In the genomic region with DNA sequence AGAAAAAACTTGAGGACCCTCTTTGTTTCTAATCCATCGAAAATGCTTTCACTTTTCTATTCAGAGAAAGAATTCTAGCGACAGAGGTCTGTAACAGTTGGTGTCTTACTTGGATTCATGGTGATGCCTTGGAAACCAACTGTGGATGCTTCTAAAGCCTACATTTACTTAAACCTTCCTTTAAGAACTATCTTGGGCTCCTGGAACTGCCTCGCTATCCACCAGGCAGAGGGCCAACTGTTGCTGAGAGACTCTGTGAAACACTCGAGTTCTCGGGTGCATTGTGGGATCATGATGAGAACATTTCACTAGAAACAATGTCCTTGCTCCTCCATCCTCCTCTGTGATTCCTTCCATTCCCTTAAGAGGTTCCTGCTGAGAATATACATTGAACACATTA, we compare ENCODE assay signal across 32 mouse cellular contexts. TPM values are rescaled to one million over a fixed set of nuclear protein-coding genes. Genes with fewer than 3 reads are reported as not detected.
A peak's percentile ranks its signal among the peaks of the same experiment; 100 is the strongest.
DNase-seq lines count a peak whose midpoint lies in the region; ATAC-seq and TF ChIP-seq lines count a peak whose summit lies in the region.
"Had no signal": no experiment of that assay in that cellular context is flagged by ENCODE, and none has a peak within 500 bp of the region (broad histone marks: within the 10 kb centered on the region; RNA-seq: fewer than 3 reads in every experiment).

No protein-coding gene starts in this region.

- H3K4me2 ChIP-seq in hindbrain, postnatal 0 days (ENCODE audit: low read depth, low read length), result no peak overlapping the region
- H3K4me2 ChIP-seq in hindbrain, embryonic 12.5 days (replicated peaks), result no peak overlapping the region
- peak overlapping the region; percentile 22; the same call in 1 of the 2 replicates for H3K4me2 ChIP-seq in CH12.LX (ENCODE audit: insufficient read depth, low read depth, poor library complexity, severe bottlenecking)
- no peak overlapping the region for H3K4me2 ChIP-seq in liver, postnatal 0 days (ENCODE audit: low read depth, low read length)
- H3K4me2 ChIP-seq: embryonic facial prominence, embryonic 15.5 days; forebrain, embryonic 12.5 days; heart, embryonic 13.5 days; intestine, embryonic 15.5 days; lung, embryonic 14.5 days had no signal

- ATAC-seq in hindbrain, postnatal 0 days, result no peak
- no peak for ATAC-seq in hindbrain, embryonic 12.5 days (ENCODE audit: low FRiP score)
- no peak for ATAC-seq in liver, postnatal 0 days
- ATAC-seq: forebrain, postnatal 0 days; hindbrain, embryonic 16.5 days; intestine, embryonic 15.5 days had no signal

- H3K27ac ChIP-seq in hindbrain, postnatal 0 days, result no peak overlapping the region
- no peak overlapping the region for H3K27ac ChIP-seq in hindbrain, embryonic 12.5 days
- H3K27ac ChIP-seq in CH12.LX (ENCODE audit: insufficient read depth, low read depth), result no peak overlapping the region
- H3K27ac ChIP-seq in liver, postnatal 0 days (ENCODE audit: low read depth), result no peak overlapping the region
- H3K27ac ChIP-seq in embryonic facial prominence, embryonic 10.5 days (replicated peaks), result no peak overlapping the region
- H3K27ac ChIP-seq: embryonic facial prominence, embryonic 15.5 days; forebrain, embryonic 12.5 days; heart, embryonic 13.5 days; intestine, embryonic 15.5 days; liver, embryonic 14.5 days; stomach, postnatal 0 days had no signal

- no peaks in the 10 kb centered on the region for H3K79me2 ChIP-seq in CH12.LX (replicated peaks; ENCODE audit: control insufficient read depth, extremely low read depth, insufficient read depth, poor library complexity, severe bottlenecking)

- no peaks in the 10 kb centered on the region for H3K9me3 ChIP-seq in hindbrain, postnatal 0 days (ENCODE audit: low read length)
- no peaks in the 10 kb centered on the region for H3K9me3 ChIP-seq in hindbrain, embryonic 12.5 days (replicated peaks)
- H3K9me3 ChIP-seq in CH12.LX (replicated peaks; ENCODE audit: low read length), result no peaks in the 10 kb centered on the region
- no peaks in the 10 kb centered on the region for H3K9me3 ChIP-seq in liver, postnatal 0 days (ENCODE audit: low read length)
- H3K9me3 ChIP-seq in embryonic facial prominence, embryonic 10.5 days, result no peaks in the 10 kb centered on the region
- H3K9me3 ChIP-seq: embryonic facial prominence, embryonic 15.5 days; forebrain, embryonic 12.5 days; G1E; heart, embryonic 13.5 days; intestine, embryonic 15.5 days had no signal

- no peak overlapping the region for H3K9ac ChIP-seq in hindbrain, postnatal 0 days (replicated peaks; ENCODE audit: low read length)
- no peak overlapping the region for H3K9ac ChIP-seq in hindbrain, embryonic 12.5 days
- no peak overlapping the region for H3K9ac ChIP-seq in CH12.LX (ENCODE audit: insufficient read depth, low read depth)
- H3K9ac ChIP-seq in liver, postnatal 0 days (replicated peaks), result no peak overlapping the region
- H3K9ac ChIP-seq: embryonic facial prominence, embryonic 15.5 days; forebrain, embryonic 12.5 days; forebrain, postnatal 0 days; heart, embryonic 13.5 days; intestine, embryonic 15.5 days; liver, embryonic 14.5 days; lung, embryonic 14.5 days had no signal

- dilution Hi-C loops in CH12.LX (cut with MboI; ENCODE audit: extremely low pct_ligation_motif_present, extremely low pct_unique_long_range_greater_than_20kb, low sequenced_read_pairs), result no loop called here

- H3K4me1 ChIP-seq in hindbrain, postnatal 0 days (ENCODE audit: insufficient read depth, low read length), result no peaks in the 10 kb centered on the region
- no peaks in the 10 kb centered on the region for H3K4me1 ChIP-seq in hindbrain, embryonic 12.5 days
- no peaks in the 10 kb centered on the region for H3K4me1 ChIP-seq in CH12.LX (ENCODE audit: control insufficient read depth in 1 of 2, insufficient read depth in 2 of 2)
- H3K4me1 ChIP-seq in liver, postnatal 0 days (ENCODE audit: insufficient read depth), result no peaks in the 10 kb centered on the region
- H3K4me1 ChIP-seq in embryonic facial prominence, embryonic 10.5 days, result no peaks in the 10 kb centered on the region
- H3K4me1 ChIP-seq: embryonic facial prominence, embryonic 15.5 days; forebrain, embryonic 12.5 days; heart, embryonic 13.5 days; intestine, embryonic 15.5 days had no signal

- H3K36me3 ChIP-seq in hindbrain, postnatal 0 days (ENCODE audit: insufficient read depth, low read length), result no peaks in the 10 kb centered on the region
- no peaks in the 10 kb centered on the region for H3K36me3 ChIP-seq in hindbrain, embryonic 12.5 days
- H3K36me3 ChIP-seq in CH12.LX (replicated peaks in 1 of 2; ENCODE audit: control insufficient read depth in 1 of 2, insufficient read depth in 1 of 2, low read length in 1 of 2), result no peaks in the 10 kb centered on the region
- no peaks in the 10 kb centered on the region for H3K36me3 ChIP-seq in liver, postnatal 0 days (replicated peaks; ENCODE audit: insufficient read depth, low read length)
- H3K36me3 ChIP-seq in embryonic facial prominence, embryonic 10.5 days (replicated peaks), result no peaks in the 10 kb centered on the region
- H3K36me3 ChIP-seq: embryonic facial prominence, embryonic 15.5 days; forebrain, embryonic 12.5 days; G1E; heart, embryonic 13.5 days; intestine, embryonic 15.5 days had no signal

- WGBS in hindbrain, postnatal 0 days, result 55% methylated on average over 5 of the region's 5 CpGs
- WGBS in hindbrain, embryonic 12.5 days, result 90% methylated on average over 5 of the region's 5 CpGs
- 75% methylated on average over 5 of the region's 5 CpGs for WGBS in liver, postnatal 0 days (ENCODE audit: insufficient replicate concordance)
- 91% methylated on average over 5 of the region's 5 CpGs for WGBS in embryonic facial prominence, embryonic 10.5 days

- TF ChIP-seq EP300 in CH12.LX (IDR thresholded peaks at IDR 0.05; ENCODE audit: low read length), result no peak
- TF ChIP-seq EP300 in liver, postnatal 0 days (IDR thresholded peaks at IDR 0.05; ENCODE audit: low read depth), result no peak

- in situ Hi-C loops in CH12.LX (cut with MboI; ENCODE audit: low pct_ligation_motif_present, low pct_unique_long_range_greater_than_20kb, low sequenced_read_pairs), result no loop called here

- DNase-seq in hindbrain, postnatal 0 days (ENCODE audit: low spot score), result peak; percentile 10
- DNase-seq in CH12.LX (ENCODE audit: extremely low read depth), result no peak
- peak; percentile 8 to 25 for DNase-seq in frontal cortex, adult 2 months (ENCODE audit: extremely low spot score in 1 of 2, low spot score in 1 of 2)
- peak; percentile 66 to 79 for DNase-seq in right cerebral cortex, postnatal 10 days (ENCODE audit: low spot score in 2 of 2)
- DNase-seq in liver, postnatal 0 days, result no peak
- no peak for DNase-seq in urinary bladder, postnatal 4 days (ENCODE audit: low spot score in 2 of 2)
- no peak for DNase-seq in embryonic facial prominence, embryonic 10.5 days (ENCODE audit: low spot score)
- DNase-seq: adrenal gland, postnatal 14 days; cerebellum, adult 18-20 months; forebrain, postnatal 0 days; heart, postnatal 10 days; kidney, adult 2 months; kidney, postnatal 36 days; lung, embryonic 14.5 days; lung, postnatal 14 days; midbrain, embryonic 14.5 days; thymus, adult 18-20 months; thymus, postnatal 36 days had no signal

- no peak for TF ChIP-seq POLR2A in CH12.LX (IDR thresholded peaks at IDR 0.05; ENCODE audit: low read depth, low read length)

- no peak for TF ChIP-seq CTCF in hindbrain, postnatal 0 days (IDR thresholded peaks at IDR 0.05; ENCODE audit: low read depth)
- no peak for TF ChIP-seq CTCF in CH12.LX (conservative IDR thresholded peaks at IDR 0.05 in 1 of 2, IDR thresholded peaks at IDR 0.05 in 1 of 2; ENCODE audit: low read depth in 2 of 2, low read length in 2 of 2)
- no peak for TF ChIP-seq CTCF in liver, postnatal 0 days (IDR thresholded peaks at IDR 0.05; ENCODE audit: low read depth)

- H3K27me3 ChIP-seq in hindbrain, postnatal 0 days (ENCODE audit: insufficient read depth, low read length), result no peaks in the 10 kb centered on the region
- H3K27me3 ChIP-seq in hindbrain, embryonic 12.5 days, result no peaks in the 10 kb centered on the region
- no peaks in the 10 kb centered on the region for H3K27me3 ChIP-seq in CH12.LX (replicated peaks)
- H3K27me3 ChIP-seq in liver, postnatal 0 days (ENCODE audit: insufficient read depth, low read length), result no peaks in the 10 kb centered on the region
- no peaks in the 10 kb centered on the region for H3K27me3 ChIP-seq in embryonic facial prominence, embryonic 10.5 days (replicated peaks; ENCODE audit: low read depth, poor library complexity, severe bottlenecking)
- H3K27me3 ChIP-seq: embryonic facial prominence, embryonic 15.5 days; forebrain, embryonic 12.5 days; heart, embryonic 13.5 days; intestine, embryonic 15.5 days had no signal

- no peak overlapping the region for H3K4me3 ChIP-seq in hindbrain, postnatal 0 days (ENCODE audit: low read length)
- no peak overlapping the region for H3K4me3 ChIP-seq in hindbrain, embryonic 12.5 days
- peak overlapping the region in 1 of 3 experiments; percentile 20 for H3K4me3 ChIP-seq in CH12.LX (replicated peaks in 1 of 3; ENCODE audit: low read depth in 2 of 3, low read length in 2 of 3, poor library complexity in 1 of 3)
- no peak overlapping the region for H3K4me3 ChIP-seq in liver, postnatal 0 days (ENCODE audit: low read depth, low read length)
- H3K4me3 ChIP-seq in embryonic facial prominence, embryonic 10.5 days, result no peak overlapping the region
- H3K4me3 ChIP-seq: embryonic facial prominence, embryonic 15.5 days; forebrain, embryonic 12.5 days; heart, embryonic 13.5 days; intestine, embryonic 15.5 days had no signal

- TF ChIP-seq RAD21 in CH12.LX (IDR thresholded peaks at IDR 0.05; ENCODE audit: low read depth, low read length), result no peak

TF ChIP-seq in CH12.LX, 34 proteins besides CTCF, POLR2A, EP300 and RAD21:
- TF ChIP-seq KAT2A (IDR thresholded peaks at IDR 0.05; ENCODE audit: insufficient replicate concordance, low read length) (no peak), SIN3A (IDR thresholded peaks at IDR 0.05; ENCODE audit: low read length) (no peak)

RNA-seq across cellular contexts. Expression of gene Adgrb3, which starts 48.0 kb away (rescaled TPM):
- 74.6 and 79.2 TPM in 2 replicates for total RNA-seq in hindbrain, postnatal 0 days (2014; rRNA removed)
- polyA plus RNA-seq in hindbrain, postnatal 0 days (2015; fragmentation: Nextera tagmentation; extraction: Ambion mirVana), result 44.7 and 46.5 TPM in 2 replicates
- 22.4 and 24.1 TPM in 2 replicates for polyA plus RNA-seq in hindbrain, embryonic 12.5 days (2016; fragmentation: Nextera tagmentation; extraction: Ambion mirVana)
- total RNA-seq in CH12.LX (2012; rRNA removed), result not detected in 2 replicates
- total RNA-seq in CH12.LX (2014; rRNA removed), result not detected in 2 replicates
- polyA plus RNA-seq in CH12.LX (2012; ENCODE audit: insufficient read length, low read depth), result not detected in 2 replicates
- polyA plus RNA-seq in frontal cortex, adult 2 months (2012; rRNA removed), result 61.2 and 63.4 TPM in 2 replicates
- polyA plus RNA-seq in liver, postnatal 0 days (2015; fragmentation: Nextera tagmentation; extraction: Ambion mirVana), result 0.06 TPM in 1 of 2 replicates, not detected in the other
- polyA plus RNA-seq in embryonic facial prominence, embryonic 10.5 days (2016; fragmentation: Nextera tagmentation; extraction: Ambion mirVana), result 1.4 and 1.7 TPM in 2 replicates
- total RNA-seq: common myeloid progenitor, adult 5-6 weeks; gastrocnemius, adult 8-10 months; heart, adult 8-10 months; hematopoietic stem cell, adult 5-6 weeks had no signal
- polyA plus RNA-seq: C2C12, G1E had no signal

Comparison
In these comparisons a context has a peak if more than half of its experiments do, and no peak if none do; other contexts are left out.
1. DNase-seq: peak in hindbrain, postnatal 0 days (single experiment), frontal cortex, adult 2 months (2 of 2) and right cerebral cortex, postnatal 10 days (2 of 2); none in CH12.LX (single experiment), liver, postnatal 0 days (single experiment), urinary bladder, postnatal 4 days (0 of 2) and embryonic facial prominence, embryonic 10.5 days (single experiment).